Mouse (Mus musculus) liver, embryonic 14.5 days (tissue): Measurements from ENCODE around the gene Rap1gds1. TPM values are rescaled to one million over a fixed set of nuclear protein-coding genes. Genes with fewer than 3 reads are reported as not detected.
A peak's percentile ranks its signal among the peaks of the same experiment; 100 is the strongest.

Source experiments
- ATAC-seq: fragments of 200-750 bp; cut with Nextera tagmentation; 2 replicates; pipeline ENCODE4 v1.8.0; 2017; ENCODE audit warnings: moderate number of reproducible peaks, mild to moderate bottlenecking, moderate library complexity; ENCODE audit not compliant: insufficient read depth
- DNase-seq, 3 experiments: peaks; one replicate each; pipeline ENCODE4 v3.0.0-alpha.2; 2012 to 2013; ENCODE audit warnings: low read depth in 3 of 3, low spot score in 3 of 3
- H3K27ac ChIP-seq: fragments of 300-500 bp; sonication (generic); 2 replicates; pipeline ENCODE4 v1.5.1; 2014; ENCODE audit warnings: moderate library complexity, mild to moderate bottlenecking, control low read depth, inconsistent platforms
- H3K27me3 ChIP-seq: fragments of 300-500 bp; sonication (generic); 2 replicates; pipeline ENCODE4 v1.6.1; 2014; ENCODE audit warnings: mild to moderate bottlenecking, low read length, moderate library complexity; ENCODE audit not compliant: control insufficient read depth, insufficient read depth
- H3K36me3 ChIP-seq: fragments of 300-500 bp; sonication (generic); replicated peaks from 2 replicates; pipeline ENCODE4 v1.6.1; 2014; ENCODE audit warnings: low read depth; ENCODE audit not compliant: control insufficient read depth, insufficient read depth
- H3K4me1 ChIP-seq, 2 experiments: fragments of 200-500 bp in 1 of 2; fragments of 300-500 bp in 1 of 2; sonication (generic) in 1 of 2; replicated peaks; 2 replicates each; pipeline ENCODE4 v1.6.1; 2012 to 2014; ENCODE audit warnings: antibody characterized with exemption in 1 of 2, inconsistent platforms in 1 of 2, low read length in 1 of 2; ENCODE audit not compliant: control insufficient read depth in 2 of 2, insufficient read depth in 2 of 2
- H3K4me2 ChIP-seq: fragments of 300-500 bp; sonication (generic); 2 replicates; pipeline ENCODE4 v1.6.1; 2014; ENCODE audit warnings: low read depth, mild to moderate bottlenecking, control low read depth, moderate library complexity
- H3K4me3 ChIP-seq, 2 experiments: fragments of 200-500 bp in 1 of 2; fragments of 300-500 bp in 1 of 2; sonication (generic) in 1 of 2; 2 replicates each; pipeline ENCODE4 v1.5.1; 2012 to 2014; ENCODE audit warnings: low read depth in 2 of 2, low read length in 2 of 2, mild to moderate bottlenecking in 2 of 2, control low read depth in 1 of 2, inconsistent platforms in 1 of 2, moderate library complexity in 1 of 2; ENCODE audit not compliant: insufficient read depth in 1 of 2
- H3K9ac ChIP-seq: fragments of 300-500 bp; sonication (generic); replicated peaks from 2 replicates; pipeline ENCODE4 v1.6.1; 2014; ENCODE audit warnings: mild to moderate bottlenecking, control low read depth, moderate library complexity
- H3K9me3 ChIP-seq: fragments of 300-500 bp; sonication (generic); 2 replicates; pipeline ENCODE4 v1.6.1; 2016; ENCODE audit warnings: low read length, mixed read lengths; ENCODE audit not compliant: control insufficient read depth
- CTCF ChIP-seq: IDR thresholded peaks from 2 replicates; pipeline ENCODE4 v1.5.1; 2016; ENCODE audit warnings: antibody characterized with exemption, low read depth, control low read depth
- EP300 ChIP-seq: IDR thresholded peaks from 2 replicates; pipeline ENCODE4 v1.6.1; 2016; ENCODE audit warnings: antibody characterized with exemption, low read depth
- WGBS: fragments of 180-500 bp; shearing (Covaris S2); extraction: QIAGEN DNeasy Blood & Tissue Kit; methylation state at CpG from one replicate; pipeline ENCODE4 v1.1.7; 2014; ENCODE audit not compliant: insufficient replicate concordance; 5-methylcytosine and 5-hydroxymethylcytosine counted together
- polyA plus RNA-seq, 2 experiments: library from polyadenylated mRNA; depleted of rRNA in 1 of 2; stranded (reverse) in 1 of 2; unstranded in 1 of 2; fragments of >200 nt; fragmentation: Nextera tagmentation in 1 of 2; extraction: Ambion mirVana in 1 of 2; gene quantifications; 2 replicates each; pipeline versions ENCODE4 v1.2.1 to v1.2.3; 2012 to 2014

The Rap1gds1 gene
- polyA plus RNA-seq, 2 experiments: 7.0 to 11.9 TPM

DNA sequence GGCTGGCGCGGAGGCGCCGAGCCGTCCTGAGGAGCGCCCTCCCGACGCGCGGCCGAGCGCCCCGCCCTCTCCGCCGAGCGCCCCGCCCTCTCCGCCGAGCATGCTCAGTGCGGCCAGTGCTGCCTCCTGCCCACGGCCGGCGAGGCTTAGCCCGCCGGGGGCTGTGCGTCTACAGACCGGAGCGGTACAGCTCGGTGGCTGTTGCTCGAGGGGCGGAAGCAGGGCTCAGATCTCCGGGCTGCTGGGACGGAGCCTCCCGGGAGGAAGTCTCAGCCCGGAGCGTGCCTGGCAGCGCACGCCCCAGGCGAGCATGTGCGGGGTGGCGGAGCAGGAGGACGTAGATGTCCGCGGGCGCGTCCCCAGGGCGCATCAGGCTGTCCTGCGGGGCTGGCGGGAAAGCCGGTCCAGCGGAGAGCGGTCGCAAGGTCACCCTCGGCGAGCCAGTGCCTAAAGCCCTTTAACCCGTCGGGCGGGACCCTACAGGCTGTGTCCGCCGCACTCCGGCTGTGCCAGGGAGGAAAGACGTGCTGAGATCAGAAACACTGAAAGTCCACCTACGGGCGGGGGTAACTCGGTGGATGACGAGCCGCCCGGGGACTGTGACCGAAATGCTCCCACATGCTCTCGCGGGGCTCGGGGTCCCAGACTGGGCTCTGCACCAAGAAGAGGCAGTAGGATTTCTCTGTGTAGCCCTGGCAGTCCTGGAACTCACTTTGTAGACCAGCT, 495 bp upstream of the Rap1gds1 start:
- Histone ChIP-seq H3K4me3 (peak overlapping the region; percentile 50 to 97), H3K4me2 (peak overlapping the region; percentile 92), H3K9ac (peak overlapping the region; percentile 73), H3K4me1 (peaks cover 0 to 4% of the 10 kb centered on the region in 2 experiments; a peak in 3 of 4 replicates), H3K36me3 (no peaks in the 10 kb centered on the region), H3K9me3 (no peaks in the 10 kb centered on the region), H3K27me3 (no peaks in the 10 kb centered on the region), H3K27ac (no peak overlapping the region; the same call in 1 of the 2 replicates)
- under 1% methylated on average over 67 of the region's 72 CpGs for WGBS
- DNase-seq (peak; percentile 66 to 75 (median 71)), ATAC-seq (peak; percentile 95)
- no peak for TF ChIP-seq EP300
- peak; percentile 23; the same call in 1 of the 2 replicates for TF ChIP-seq CTCF

DNA sequence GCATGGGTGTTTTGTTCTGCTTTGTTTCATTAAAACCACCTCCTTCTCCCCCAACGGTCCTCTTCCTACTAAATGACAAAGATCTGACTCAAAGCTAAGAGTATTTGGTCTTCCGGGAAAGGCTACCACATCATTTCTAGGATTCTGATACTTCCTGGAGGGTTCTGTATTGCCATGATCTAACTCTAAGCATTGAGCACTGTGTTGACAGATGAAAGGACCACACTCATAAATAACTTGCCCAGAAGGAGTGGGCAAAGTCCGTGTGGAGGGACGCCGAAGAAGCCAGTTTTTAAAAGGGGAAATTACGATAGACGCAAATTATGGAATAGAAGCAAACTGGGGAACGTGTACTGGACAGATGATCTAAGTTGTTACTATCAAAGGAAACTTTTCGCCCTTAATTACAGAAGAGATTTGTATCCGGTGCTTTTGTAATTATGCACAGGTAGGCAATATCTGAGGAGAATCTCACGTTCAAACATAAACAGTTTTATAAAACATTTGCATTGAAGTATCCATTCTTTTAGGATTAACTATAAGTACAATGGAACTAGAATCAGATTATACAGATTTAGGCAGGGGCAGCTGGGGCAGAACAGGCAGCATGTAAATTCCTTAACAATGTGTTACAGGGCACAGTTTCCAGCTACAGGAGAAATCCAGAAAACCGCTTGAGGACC, 1.1 kb downstream of the Rap1gds1 start:
- peaks cover 0 to 4% of the 10 kb centered on the region in 2 experiments; a peak in 3 of 4 replicates for H3K4me1 ChIP-seq
- H3K4me2 ChIP-seq: peak overlapping the region; percentile 92
- no peaks in the 10 kb centered on the region for H3K9me3 ChIP-seq
- no peak for ATAC-seq
- H3K36me3 ChIP-seq: no peaks in the 10 kb centered on the region
- no peaks in the 10 kb centered on the region for H3K27me3 ChIP-seq
- peak overlapping the region; percentile 95 for H3K9ac ChIP-seq
- no peak overlapping the region for H3K27ac ChIP-seq
- peak overlapping the region; percentile 97 to 99 for H3K4me3 ChIP-seq
- no peak for DNase-seq
- no peak for TF ChIP-seq CTCF
- no peak for TF ChIP-seq EP300
- WGBS: 2% methylated on average over 12 of the region's 12 CpGs

DNA sequence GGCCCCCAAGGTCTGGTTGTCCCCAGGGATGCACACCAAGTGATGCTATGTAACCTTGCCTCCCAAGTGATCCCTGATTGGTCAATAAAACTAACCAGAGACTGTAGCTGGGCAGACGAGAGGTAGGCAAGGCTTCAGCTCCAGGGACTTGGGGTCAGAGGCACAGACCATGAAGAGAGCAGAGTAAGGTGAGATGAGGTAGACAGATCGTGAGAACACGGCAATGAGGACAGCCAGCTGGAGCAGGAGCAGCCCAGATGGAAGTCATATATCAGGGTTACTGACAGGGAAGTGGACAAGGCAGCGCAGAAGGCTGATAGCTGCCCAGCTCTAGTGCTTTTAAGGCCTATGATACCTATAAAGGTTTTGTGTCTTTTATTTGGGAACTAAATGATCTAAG, 5.5 kb downstream of the Rap1gds1 start:
- 61% methylated on average over 4 of the region's 4 CpGs for WGBS

DNA sequence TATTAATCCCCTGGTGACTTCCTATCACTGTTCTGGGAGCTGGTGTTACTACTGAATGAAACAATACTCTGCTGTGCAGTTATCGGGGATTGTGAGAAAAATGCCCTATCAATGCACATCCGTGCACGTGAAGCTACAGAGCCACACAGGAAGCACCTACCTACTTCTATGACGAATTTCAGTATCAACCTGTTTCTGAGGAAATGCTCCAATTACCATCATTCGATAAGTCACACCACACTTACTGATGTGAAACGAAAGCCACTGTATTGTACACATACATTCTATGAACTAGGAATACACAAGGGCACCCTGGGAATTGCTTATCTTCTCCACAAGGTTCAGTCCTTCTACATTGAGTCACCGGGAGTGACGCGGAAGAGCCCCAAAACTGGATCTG, 10.9 kb downstream of the Rap1gds1 start:
- peaks cover 0 to 2% of the 10 kb centered on the region in 2 experiments; a peak in 1 of 4 replicates for H3K4me1 ChIP-seq
- no peak overlapping the region for H3K9ac ChIP-seq
- H3K27ac ChIP-seq: no peak overlapping the region
- 75% methylated on average over 9 of the region's 9 CpGs for WGBS
- no peak overlapping the region for H3K4me3 ChIP-seq
- TF ChIP-seq CTCF (no peak), EP300 (no peak)
- ATAC-seq: no peak
- no peak for DNase-seq
- H3K36me3 ChIP-seq: no peaks in the 10 kb centered on the region
- H3K27me3 ChIP-seq: no peaks in the 10 kb centered on the region
- H3K9me3 ChIP-seq: no peaks in the 10 kb centered on the region
- H3K4me2 ChIP-seq: no peak overlapping the region

More for the DNA sequence above, 5.5 kb downstream of the Rap1gds1 start:
- no peaks in the 10 kb centered on the region for H3K36me3 ChIP-seq
- no peak overlapping the region for H3K4me3 ChIP-seq
- no peak for DNase-seq
- H3K4me2 ChIP-seq: no peak overlapping the region
- H3K9ac ChIP-seq: no peak overlapping the region
- ATAC-seq: no peak
- H3K27ac ChIP-seq: no peak overlapping the region
- H3K27me3 ChIP-seq: no peaks in the 10 kb centered on the region
- H3K9me3 ChIP-seq: no peaks in the 10 kb centered on the region
- peaks cover 0 to 2% of the 10 kb centered on the region in 2 experiments; a peak in 3 of 4 replicates for H3K4me1 ChIP-seq
- TF ChIP-seq EP300: no peak
- TF ChIP-seq CTCF: no peak

DNA sequence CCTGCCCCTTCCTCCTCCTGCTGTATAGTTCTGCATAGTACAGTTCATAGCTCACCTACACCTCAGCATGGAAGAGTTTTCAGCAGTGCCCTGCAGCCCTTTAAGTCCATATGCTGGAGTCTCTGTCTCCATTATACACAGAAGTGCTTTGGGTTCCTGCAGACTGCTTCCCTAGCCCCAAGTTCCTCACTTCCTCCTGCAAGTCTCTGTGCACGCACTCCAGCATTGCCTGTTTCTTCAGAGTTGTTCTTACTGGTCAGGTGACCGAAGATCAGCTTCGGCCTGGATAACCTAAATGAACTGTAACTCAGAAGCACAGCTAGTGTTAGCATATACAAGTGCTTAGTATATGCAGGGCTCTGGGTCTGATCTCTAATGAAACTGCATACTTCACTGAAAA, 12.9 kb downstream of the Rap1gds1 start:
- Histone ChIP-seq H3K9ac (no peak overlapping the region), H3K27ac (no peak overlapping the region), H3K4me1 (peaks cover 0 to 2% of the 10 kb centered on the region in 2 experiments; a peak in 1 of 4 replicates), H3K9me3 (no peaks in the 10 kb centered on the region), H3K4me2 (no peak overlapping the region), H3K36me3 (no peaks in the 10 kb centered on the region), H3K4me3 (no peak overlapping the region), H3K27me3 (no peaks in the 10 kb centered on the region)
- TF ChIP-seq EP300 (no peak), CTCF (no peak)
- DNase-seq (no peak), ATAC-seq (peak; percentile 26; the same call in 1 of the 2 replicates)
- WGBS: 37% methylated on average over 3 of the region's 3 CpGs
